Mouse (Mus musculus): Measurements from ENCODE around the gene Bloc1s1. TPM values are rescaled to one million over a fixed set of nuclear protein-coding genes. Genes with fewer than 3 reads are reported as not detected.
A peak's percentile ranks its signal among the peaks of the same experiment; 100 is the strongest.

The Bloc1s1 gene
- polyA plus RNA-seq, 1 experiment: 269 TPM

DNA sequence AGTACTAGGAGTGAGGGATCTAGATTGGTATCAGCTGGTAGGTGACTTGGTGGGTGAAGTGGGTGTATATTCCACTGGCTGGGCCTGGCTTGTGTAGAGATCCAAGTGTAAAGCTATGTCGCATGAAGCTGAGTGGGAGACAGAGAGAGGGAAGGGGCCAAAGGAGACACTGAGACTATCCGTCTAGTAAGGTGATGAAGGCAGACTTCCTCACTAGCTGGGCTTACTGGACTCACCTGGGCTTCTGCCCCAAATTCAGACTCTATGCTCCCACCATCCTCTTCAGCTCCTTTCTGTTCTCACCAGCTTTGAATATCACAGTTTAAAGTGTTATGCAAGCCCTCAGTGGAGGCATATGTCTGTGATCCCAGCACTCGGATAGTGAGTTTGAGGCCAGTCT is 7.2 kb downstream of the Bloc1s1 start:
- no peak for TF ChIP-seq POLR2A (IDR thresholded peaks at IDR 0.05; ENCODE audit: borderline replicate concordance, extremely low read depth, insufficient read depth, insufficient read length, poor library complexity, severe bottlenecking)
- no peak for TF ChIP-seq CTCF (IDR thresholded peaks at IDR 0.05; ENCODE audit: borderline replicate concordance, extremely low read depth, insufficient read depth, insufficient read length)

DNA sequence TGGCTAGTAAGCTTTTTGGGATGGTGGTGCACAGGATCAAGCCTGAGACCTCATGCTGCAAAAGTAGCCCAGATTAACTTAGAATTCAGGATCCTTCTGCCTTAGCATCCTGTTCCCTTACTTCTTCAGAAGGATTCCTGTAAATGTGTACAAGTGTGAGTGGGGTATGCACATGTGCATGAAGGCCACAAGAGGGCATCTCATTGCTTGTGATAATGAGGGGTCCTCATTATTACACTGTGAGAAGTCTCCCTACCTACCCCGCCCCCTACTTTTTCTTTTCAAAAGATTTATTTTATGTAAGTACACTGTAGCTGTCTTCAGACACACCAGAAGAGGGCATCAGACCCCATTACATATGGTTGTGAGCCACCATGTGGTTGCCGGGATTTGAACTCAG is 8.3 kb downstream of the Bloc1s1 start:
- TF ChIP-seq POLR2A (IDR thresholded peaks at IDR 0.05; ENCODE audit: borderline replicate concordance, extremely low read depth, insufficient read depth, insufficient read length, poor library complexity, severe bottlenecking) (no peak), CTCF (IDR thresholded peaks at IDR 0.05; ENCODE audit: borderline replicate concordance, extremely low read depth, insufficient read depth, insufficient read length) (no peak)

More for the DNA sequence above, 7.2 kb downstream of the Bloc1s1 start:
- DNase-seq (ENCODE audit: low read depth): no peak

DNA sequence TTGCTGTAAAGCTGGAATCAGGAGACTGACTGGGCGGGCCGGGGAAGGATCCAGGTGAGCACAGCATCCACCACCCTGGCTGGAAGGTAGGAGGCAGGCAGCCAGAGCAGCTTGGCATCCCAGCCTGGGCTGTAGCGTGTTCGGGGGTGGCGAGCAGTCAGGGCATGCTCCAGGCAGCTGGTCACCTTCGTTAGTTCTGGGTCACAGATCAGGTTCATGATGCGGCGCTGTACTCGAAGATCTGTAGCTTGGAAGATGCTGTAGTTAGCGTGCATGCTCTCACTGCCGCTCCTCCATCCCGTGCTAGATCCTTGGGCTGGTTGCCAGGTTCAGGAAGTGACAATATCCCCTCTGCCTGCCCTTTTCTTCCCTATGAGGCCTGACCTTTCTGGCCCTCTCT is 10.1 kb downstream of the Bloc1s1 start:
- no peak for TF ChIP-seq CTCF (IDR thresholded peaks at IDR 0.05; ENCODE audit: borderline replicate concordance, extremely low read depth, insufficient read depth, insufficient read length)
- no peak for TF ChIP-seq POLR2A (IDR thresholded peaks at IDR 0.05; ENCODE audit: borderline replicate concordance, extremely low read depth, insufficient read depth, insufficient read length, poor library complexity, severe bottlenecking)
- no peak for DNase-seq (ENCODE audit: low read depth)

More for the DNA sequence above, 8.3 kb downstream of the Bloc1s1 start:
- DNase-seq (ENCODE audit: low read depth): no peak

DNA sequence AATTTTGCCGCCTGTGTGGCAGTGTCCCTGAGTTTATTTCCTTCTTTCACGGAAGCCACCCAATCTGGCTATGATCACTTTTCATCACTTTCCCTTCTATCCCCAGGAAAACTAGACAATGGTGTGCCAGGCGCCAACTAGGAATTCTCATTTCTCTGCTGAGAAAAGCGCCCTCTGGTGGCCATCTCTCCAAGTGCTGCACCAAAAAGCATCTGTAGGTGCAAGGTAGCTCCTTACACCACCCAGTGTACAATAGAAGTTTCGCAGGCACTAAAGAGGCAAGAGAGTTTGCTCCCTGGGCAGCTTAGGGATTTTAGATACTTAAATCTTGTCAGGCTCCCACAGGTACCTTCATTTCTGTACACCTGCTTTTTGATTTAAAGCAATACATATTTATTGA is 10.6 kb downstream of the Bloc1s1 start:
- DNase-seq (ENCODE audit: low read depth): peak; percentile 95

DNA sequence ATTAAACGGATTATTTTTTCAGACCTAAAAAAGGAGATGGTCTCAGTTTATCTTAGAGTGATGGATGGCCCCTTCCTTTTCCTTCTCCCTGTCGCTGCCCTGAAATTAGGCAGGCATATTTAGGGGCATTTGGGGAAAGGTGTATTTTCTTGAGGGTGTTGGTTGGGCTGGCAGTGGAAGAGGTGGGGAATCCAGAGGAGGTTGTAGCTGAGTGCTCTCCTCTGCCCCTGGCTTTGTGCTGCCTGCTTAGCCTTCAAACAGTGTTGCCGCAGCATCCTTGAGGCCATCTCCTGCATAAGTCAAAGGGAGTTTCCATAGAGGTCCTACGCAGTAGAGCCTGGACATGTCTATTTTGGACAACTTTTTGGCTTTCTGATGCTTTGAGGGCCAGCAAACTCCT is 11.0 kb downstream of the Bloc1s1 start:
- TF ChIP-seq POLR2A (IDR thresholded peaks at IDR 0.05; ENCODE audit: borderline replicate concordance, extremely low read depth, insufficient read depth, insufficient read length, poor library complexity, severe bottlenecking) (no peak), CTCF (IDR thresholded peaks at IDR 0.05; ENCODE audit: borderline replicate concordance, extremely low read depth, insufficient read depth, insufficient read length) (no peak)
- no peak for DNase-seq (ENCODE audit: low read depth)

More for the DNA sequence above, 10.6 kb downstream of the Bloc1s1 start:
- TF ChIP-seq POLR2A (IDR thresholded peaks at IDR 0.05; ENCODE audit: borderline replicate concordance, extremely low read depth, insufficient read depth, insufficient read length, poor library complexity, severe bottlenecking) (no peak), CTCF (IDR thresholded peaks at IDR 0.05; ENCODE audit: borderline replicate concordance, extremely low read depth, insufficient read depth, insufficient read length) (peak; percentile 98)

DNA sequence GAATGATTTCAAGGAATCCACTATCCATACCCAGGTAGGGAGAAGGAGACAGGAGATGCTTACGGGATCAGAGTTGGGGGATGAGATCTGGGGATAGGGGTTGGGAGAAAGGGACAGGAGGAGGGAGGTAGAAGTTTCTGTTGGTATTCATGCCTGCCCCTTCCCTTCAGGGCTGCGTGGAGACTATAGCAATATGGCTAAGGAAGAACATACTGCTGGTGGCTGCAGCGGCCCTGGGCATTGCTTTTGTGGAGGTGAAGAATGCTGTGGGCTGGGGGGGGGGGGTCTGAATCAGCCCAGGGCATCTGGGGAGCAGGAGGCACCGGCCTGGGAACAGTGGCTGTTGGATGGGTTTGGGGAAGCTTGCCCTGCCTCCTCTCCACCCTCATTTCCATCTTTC is 11.6 kb downstream of the Bloc1s1 start:
- no peak for DNase-seq (ENCODE audit: low read depth)
- TF ChIP-seq CTCF (IDR thresholded peaks at IDR 0.05; ENCODE audit: borderline replicate concordance, extremely low read depth, insufficient read depth, insufficient read length) (no peak), POLR2A (IDR thresholded peaks at IDR 0.05; ENCODE audit: borderline replicate concordance, extremely low read depth, insufficient read depth, insufficient read length, poor library complexity, severe bottlenecking) (no peak)

DNA sequence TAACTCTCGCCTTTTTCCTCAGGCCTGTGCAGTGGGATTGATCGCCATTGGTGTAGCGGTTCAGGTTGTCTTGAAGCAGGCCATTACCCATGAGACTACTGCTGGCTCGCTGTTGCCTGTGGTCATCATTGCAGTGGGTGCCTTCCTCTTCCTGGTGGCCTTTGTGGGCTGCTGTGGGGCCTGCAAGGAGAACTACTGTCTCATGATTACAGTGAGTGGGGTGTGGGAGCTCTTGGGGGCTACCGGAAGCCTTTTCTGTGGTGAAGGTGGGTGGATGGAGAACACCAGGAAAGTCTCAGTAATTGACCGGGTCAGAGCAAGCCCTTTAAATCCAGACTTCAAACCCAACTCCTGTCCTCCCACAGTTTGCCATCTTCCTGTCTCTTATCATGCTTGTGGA is 12.4 kb downstream of the Bloc1s1 start:
- TF ChIP-seq POLR2A (IDR thresholded peaks at IDR 0.05; ENCODE audit: borderline replicate concordance, extremely low read depth, insufficient read depth, insufficient read length, poor library complexity, severe bottlenecking) (no peak), CTCF (IDR thresholded peaks at IDR 0.05; ENCODE audit: borderline replicate concordance, extremely low read depth, insufficient read depth, insufficient read length) (no peak)
- no peak for DNase-seq (ENCODE audit: low read depth)

DNA sequence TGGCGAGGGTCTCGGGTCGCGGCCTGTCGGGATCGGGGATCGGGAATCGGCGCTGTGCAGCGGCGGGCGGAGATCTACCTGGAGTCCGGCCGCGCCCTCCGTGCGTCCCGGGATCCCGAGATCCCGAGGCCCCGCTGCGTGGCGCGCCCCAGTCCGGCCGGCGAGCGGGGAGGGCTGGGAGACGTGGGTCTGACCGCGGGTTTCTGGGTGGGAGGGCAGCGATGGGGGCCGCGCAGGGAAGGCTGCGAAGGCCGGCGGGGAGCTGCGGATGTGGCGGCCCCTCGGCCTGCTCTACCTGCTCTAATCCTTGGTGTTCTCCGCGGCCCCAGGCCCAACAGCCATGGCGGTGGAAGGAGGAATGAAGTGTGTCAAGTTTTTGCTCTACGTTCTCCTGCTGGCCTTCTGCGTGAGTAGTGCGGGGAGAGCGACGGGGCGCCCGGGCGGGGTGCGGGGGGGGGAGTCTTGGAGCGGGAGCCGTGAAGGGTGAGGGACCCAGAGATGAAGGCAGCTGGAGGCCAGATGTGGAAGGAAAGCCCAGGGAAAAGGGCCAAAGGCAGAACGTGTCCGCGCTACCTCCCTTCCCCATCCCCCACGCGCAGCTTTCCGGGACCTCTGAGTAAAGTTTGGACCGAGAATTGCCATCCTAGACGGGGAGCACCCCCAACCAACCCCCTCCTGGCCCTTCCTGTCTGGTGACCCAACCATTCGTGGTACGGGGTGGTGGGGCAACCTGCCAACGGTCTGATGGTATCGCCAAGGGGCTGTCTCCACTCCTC is 13.6 kb downstream of the Bloc1s1 start:
- TF ChIP-seq POLR2A (IDR thresholded peaks at IDR 0.05; ENCODE audit: borderline replicate concordance, extremely low read depth, insufficient read depth, insufficient read length, poor library complexity, severe bottlenecking) (0 out of 2 replicates have a peak, but pooled peaks have one; percentile 2), CTCF (IDR thresholded peaks at IDR 0.05; ENCODE audit: borderline replicate concordance, extremely low read depth, insufficient read depth, insufficient read length) (no peak)
- DNase-seq (ENCODE audit: low read depth): peak; percentile 66

DNA sequence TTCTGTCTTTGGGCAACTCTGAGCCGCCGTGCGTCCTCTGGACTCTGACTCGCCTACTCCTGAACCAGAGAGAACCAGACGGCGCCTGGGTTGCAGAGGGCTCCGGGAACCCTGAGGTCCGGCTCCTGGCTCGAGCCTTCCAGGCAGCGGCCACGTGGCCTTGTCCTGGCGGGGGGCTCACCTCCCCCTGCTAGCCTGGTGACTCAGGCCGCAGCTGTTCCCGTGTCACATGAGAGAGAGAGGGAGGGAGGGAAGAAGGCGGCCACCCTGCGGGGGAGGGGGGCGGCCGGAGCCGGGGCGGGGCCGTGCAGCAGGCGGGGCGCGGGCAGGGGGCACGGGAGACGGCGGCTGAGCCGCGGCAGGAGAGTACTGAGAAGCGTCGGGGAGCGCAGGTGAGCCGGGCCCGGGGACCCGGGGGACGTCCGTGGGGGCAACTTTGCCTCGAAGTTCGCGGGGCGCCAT is 14.2 kb downstream of the Bloc1s1 start:
- TF ChIP-seq CTCF (IDR thresholded peaks at IDR 0.05; ENCODE audit: borderline replicate concordance, extremely low read depth, insufficient read depth, insufficient read length) (no peak), POLR2A (IDR thresholded peaks at IDR 0.05; ENCODE audit: borderline replicate concordance, extremely low read depth, insufficient read depth, insufficient read length, poor library complexity, severe bottlenecking) (0 out of 2 replicates have a peak, but pooled peaks have one; percentile 33)
- DNase-seq (ENCODE audit: low read depth): peak; percentile 88

DNA sequence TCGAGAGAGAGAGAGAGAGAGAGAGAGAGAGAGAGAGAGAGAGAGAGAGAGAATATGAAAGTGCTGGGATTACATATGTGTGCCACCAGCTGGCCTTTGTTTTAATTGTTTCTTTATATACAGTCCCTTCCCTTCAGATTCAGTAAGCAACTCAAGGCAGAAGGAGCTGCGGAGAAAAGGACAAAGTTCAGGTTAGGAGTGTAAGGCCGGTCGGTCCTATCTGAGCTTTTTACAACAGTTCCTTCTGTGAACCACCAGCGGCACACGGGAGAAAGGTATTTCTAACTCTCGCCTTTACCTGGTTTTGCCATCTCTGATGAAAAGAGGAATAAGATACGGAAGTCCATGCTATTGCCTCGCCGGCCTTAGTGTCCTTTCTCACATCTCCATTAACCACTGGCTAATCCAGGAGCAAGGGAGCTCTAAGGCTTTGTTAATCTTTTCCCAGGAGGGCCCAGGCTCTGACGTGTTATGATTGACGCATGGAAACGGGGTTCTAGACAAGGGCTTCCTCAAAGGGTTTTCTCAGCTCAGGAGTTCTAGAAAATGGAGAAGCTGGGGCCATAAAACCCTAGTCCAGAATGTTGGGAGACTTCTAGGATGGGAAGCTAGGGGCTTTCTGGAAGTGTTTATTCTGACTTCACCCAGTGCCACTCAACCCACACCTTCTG is 14.9 kb downstream of the Bloc1s1 start:
- no peak for DNase-seq (ENCODE audit: low read depth)
- no peak for TF ChIP-seq CTCF (IDR thresholded peaks at IDR 0.05; ENCODE audit: borderline replicate concordance, extremely low read depth, insufficient read depth, insufficient read length)
- no peak for TF ChIP-seq POLR2A (IDR thresholded peaks at IDR 0.05; ENCODE audit: borderline replicate concordance, extremely low read depth, insufficient read depth, insufficient read length, poor library complexity, severe bottlenecking)

DNA sequence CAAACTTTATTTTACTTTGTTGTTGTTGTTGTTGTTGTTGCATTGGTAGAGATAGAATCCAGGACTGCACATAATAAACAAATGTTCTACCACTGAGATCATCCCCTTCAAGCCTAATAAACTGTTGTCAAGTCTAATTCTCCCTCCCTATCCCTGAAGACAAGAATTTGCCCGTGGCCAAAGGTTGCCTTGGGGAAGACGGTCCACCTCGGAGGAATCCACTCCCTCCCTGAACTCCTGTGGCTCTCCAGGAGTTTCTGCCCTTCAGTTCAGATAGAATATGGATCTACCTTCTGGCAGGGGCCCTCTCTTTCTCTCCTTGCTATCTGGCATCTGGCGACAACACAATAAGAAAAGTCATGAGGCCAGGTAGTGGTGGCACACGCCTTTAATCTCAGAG is 19.0 kb downstream of the Bloc1s1 start:
- DNase-seq (ENCODE audit: low read depth): no peak
- TF ChIP-seq CTCF (IDR thresholded peaks at IDR 0.05; ENCODE audit: borderline replicate concordance, extremely low read depth, insufficient read depth, insufficient read length) (no peak), POLR2A (IDR thresholded peaks at IDR 0.05; ENCODE audit: borderline replicate concordance, extremely low read depth, insufficient read depth, insufficient read length, poor library complexity, severe bottlenecking) (no peak)

All from brain, embryonic 14.5 days (tissue).